Mouse (Mus musculus) intestine, embryonic 16.5 days (tissue): ENCODE measurements around the gene Cdh24. TPM values are rescaled to one million over a fixed set of nuclear protein-coding genes. Genes with fewer than 3 reads are reported as not detected.

ENCODE experiments used
- ATAC-seq: fragments of 200-750 bp; cut with Nextera tagmentation; 2 replicates; pipeline ENCODE4 v1.8.0; 2017; ENCODE audit warnings: moderate TSS enrichment, moderate library complexity
- H3K27ac ChIP-seq: fragments of 300-500 bp; sonication (generic); 2 replicates; pipeline ENCODE4 v1.5.1; 2014; ENCODE audit warnings: mild to moderate bottlenecking, low read length
- H3K27me3 ChIP-seq: fragments of 300-500 bp; sonication (generic); replicated peaks from 2 replicates; pipeline ENCODE4 v1.6.1; 2014; ENCODE audit warnings: low read length, control low read depth, mixed read lengths; ENCODE audit not compliant: control insufficient read depth, insufficient read depth
- H3K36me3 ChIP-seq: fragments of 300-500 bp; sonication (generic); 2 replicates; pipeline ENCODE4 v1.6.1; 2014; ENCODE audit warnings: low read length, control low read depth; ENCODE audit not compliant: control insufficient read depth, insufficient read depth
- H3K4me1 ChIP-seq: fragments of 300-500 bp; sonication (generic); 2 replicates; pipeline ENCODE4 v1.6.1; 2014; ENCODE audit warnings: low read length, control low read depth, mixed read lengths; ENCODE audit not compliant: control insufficient read depth, insufficient read depth
- H3K4me2 ChIP-seq: fragments of 300-500 bp; sonication (generic); 2 replicates; pipeline ENCODE4 v1.6.1; 2014; ENCODE audit warnings: low read depth, low read length, control low read depth
- H3K4me3 ChIP-seq: fragments of 300-500 bp; sonication (generic); 2 replicates; pipeline ENCODE4 v1.5.1; 2014; ENCODE audit warnings: mild to moderate bottlenecking, low read length
- H3K9ac ChIP-seq: fragments of 300-500 bp; sonication (generic); 2 replicates; pipeline ENCODE4 v1.6.1; 2014; ENCODE audit warnings: low read depth, low read length
- H3K9me3 ChIP-seq: fragments of 300-500 bp; sonication (generic); 2 replicates; pipeline ENCODE4 v1.6.1; 2016; ENCODE audit warnings: low read length, control low read depth; ENCODE audit not compliant: control insufficient read depth
- WGBS: fragments of 180-500 bp; shearing (Covaris S2); extraction: QIAGEN DNeasy Blood & Tissue Kit; methylation state at CpG from one replicate; pipeline ENCODE4 v1.1.7; 2014; 5-methylcytosine and 5-hydroxymethylcytosine counted together
- polyA plus RNA-seq: library from polyadenylated mRNA; unstranded; fragments of >200 nt; fragmentation: Nextera tagmentation; extraction: Ambion mirVana; gene quantifications from 2 replicates; pipeline ENCODE4 v1.2.1, GENCODE M21; 2015

Cdh24 gene
- polyA plus RNA-seq, 1 experiment from 2014 or later = 1.7 TPM

GRCm38 (mm10) chr14:54646455-54646854 lies 5.3 kb upstream of the Cdh24 start:
- Histone ChIP-seq H3K27ac (no peak overlapping the region), H3K9ac (no peak overlapping the region), H3K27me3 (no peaks in the 10 kb centered on the region), H3K4me1 (peaks cover 8% of the 10 kb centered on the region), H3K4me2 (no peak overlapping the region), H3K9me3 (no peaks in the 10 kb centered on the region), H3K36me3 (peaks cover 47% of the 10 kb centered on the region), H3K4me3 (no peak overlapping the region)
- 91% methylated on average over 17 of the region's 17 CpGs for WGBS
- no peak for ATAC-seq

GRCm38 (mm10) chr14:54644294-54644693 lies 3.1 kb upstream of the Cdh24 start:
- Histone ChIP-seq H3K4me3 (no peak overlapping the region), H3K4me1 (peaks cover 7% of the 10 kb centered on the region), H3K4me2 (no peak overlapping the region), H3K27me3 (no peaks in the 10 kb centered on the region), H3K9me3 (no peaks in the 10 kb centered on the region), H3K9ac (no peak overlapping the region), H3K36me3 (peaks cover 32% of the 10 kb centered on the region), H3K27ac (no peak overlapping the region)
- 88% methylated on average over 9 of the region's 9 CpGs for WGBS
- ATAC-seq = no peak

DNA sequence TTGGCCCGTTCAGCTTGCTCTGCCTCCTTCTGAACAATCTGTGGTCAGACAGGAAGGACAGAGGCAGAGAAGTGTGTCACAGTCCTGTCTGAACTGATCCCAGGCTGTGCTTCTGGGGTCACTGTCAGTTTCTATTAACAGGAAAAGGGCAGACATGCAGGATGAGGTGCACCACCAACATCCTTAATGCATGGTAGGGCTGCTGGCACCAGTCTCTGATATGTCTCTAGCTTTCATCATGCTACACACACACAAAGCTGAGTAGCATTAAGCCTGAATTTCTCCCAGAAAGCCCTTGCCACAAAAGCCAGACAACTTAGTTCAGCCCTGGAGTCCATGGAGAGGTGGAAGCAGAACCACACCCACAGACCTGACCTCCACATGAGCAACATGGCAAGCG lies 1.8 kb upstream of the Cdh24 start:
- WGBS = 79% methylated on average over 2 of the region's 2 CpGs
- Histone ChIP-seq H3K4me2 (no peak overlapping the region), H3K36me3 (peaks cover 29% of the 10 kb centered on the region)

GRCm38 (mm10) chr14:54642224-54642944 lies 1.2 kb upstream of the Cdh24 start:
- H3K4me2 ChIP-seq = no peak overlapping the region
- ATAC-seq = no peak
- no peaks in the 10 kb centered on the region for H3K27me3 ChIP-seq
- no peaks in the 10 kb centered on the region for H3K9me3 ChIP-seq
- no peak overlapping the region for H3K4me3 ChIP-seq
- no peak overlapping the region for H3K27ac ChIP-seq
- no peak overlapping the region for H3K9ac ChIP-seq
- WGBS = 78% methylated on average over 25 of the region's 25 CpGs
- peaks cover 7% of the 10 kb centered on the region for H3K4me1 ChIP-seq
- H3K36me3 ChIP-seq = peaks cover 29% of the 10 kb centered on the region

More for the DNA sequence above, 1.8 kb upstream of the Cdh24 start:
- no peak overlapping the region for H3K9ac ChIP-seq
- H3K9me3 ChIP-seq = no peaks in the 10 kb centered on the region
- no peak for ATAC-seq
- peaks cover 7% of the 10 kb centered on the region for H3K4me1 ChIP-seq
- H3K4me3 ChIP-seq = no peak overlapping the region
- no peaks in the 10 kb centered on the region for H3K27me3 ChIP-seq
- no peak overlapping the region for H3K27ac ChIP-seq

- Histone ChIP-seq H3K27me3 (no peaks in the 10 kb centered on the region), H3K9me3 (no peaks in the 10 kb centered on the region), H3K36me3 (peaks cover 17% of the 10 kb centered on the region), H3K4me2 (peak within 1 kb of the TSS; percentile 94), H3K4me3 (peak within 1 kb of the TSS; percentile 77), H3K4me1 (peaks cover 7% of the 10 kb centered on the region), H3K9ac (peak within 1 kb of the TSS; percentile 86), H3K27ac (peak within 1 kb of the TSS; percentile 69)
- WGBS = 2% methylated on average over 26 of the region's 28 CpGs
- peak; percentile 34 for ATAC-seq
These were observed 239 bp downstream of the Cdh24 start, which contains the start of gene Gm17606 for GRCm38 (mm10) chr14:54640946-54641304. Gene Gm17606 (plus strand): TSS chr14:54640952.

- no peak for ATAC-seq
- Histone ChIP-seq H3K9ac (peak overlapping the region; percentile 52), H3K4me2 (peak overlapping the region; percentile 94), H3K27ac (no peak overlapping the region), H3K4me3 (peak overlapping the region; percentile 17; the same call in 1 of the 2 replicates), H3K9me3 (no peaks in the 10 kb centered on the region), H3K36me3 (peaks cover 14% of the 10 kb centered on the region), H3K4me1 (peaks cover 7% of the 10 kb centered on the region), H3K27me3 (no peaks in the 10 kb centered on the region)
- 28% methylated on average over 4 of the region's 4 CpGs for WGBS
These were observed 1.0 kb downstream of the Cdh24 start for GRCm38 (mm10) chr14:54640121-54640520.

GRCm38 (mm10) chr14:54638210-54638609 lies 3.0 kb downstream of the Cdh24 start:
- no peaks in the 10 kb centered on the region for H3K27me3 ChIP-seq
- no peak overlapping the region for H3K4me2 ChIP-seq
- H3K27ac ChIP-seq = no peak overlapping the region
- 77% methylated on average over 5 of the region's 5 CpGs for WGBS
- no peaks in the 10 kb centered on the region for H3K36me3 ChIP-seq
- H3K4me3 ChIP-seq = no peak overlapping the region
- H3K4me1 ChIP-seq = peaks cover 7% of the 10 kb centered on the region
- H3K9ac ChIP-seq = no peak overlapping the region
- ATAC-seq = no peak
- no peaks in the 10 kb centered on the region for H3K9me3 ChIP-seq

DNA sequence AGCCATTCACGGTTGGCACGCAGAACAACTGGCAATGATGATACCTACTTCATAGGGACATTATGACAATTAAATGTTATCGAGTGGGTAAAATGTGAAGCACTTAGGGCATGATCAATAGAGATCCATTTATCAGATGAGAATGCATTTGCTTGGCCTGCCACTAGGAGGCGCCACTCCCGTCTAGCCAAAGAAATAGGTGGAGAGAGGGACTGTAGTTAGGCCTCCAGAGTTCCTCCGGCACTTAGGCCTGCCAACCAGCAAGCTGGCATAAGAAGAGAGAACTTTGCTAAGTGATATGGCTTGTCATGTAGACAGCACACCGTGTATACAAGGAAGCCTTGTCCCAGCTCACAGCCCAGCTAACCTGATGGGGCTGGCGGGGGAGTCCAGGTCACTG lies 4.2 kb downstream of the Cdh24 start:
- Histone ChIP-seq H3K4me2 (no peak overlapping the region), H3K4me1 (peaks cover 7% of the 10 kb centered on the region), H3K4me3 (no peak overlapping the region), H3K9ac (no peak overlapping the region), H3K27me3 (no peaks in the 10 kb centered on the region), H3K27ac (no peak overlapping the region), H3K36me3 (0 out of 2 replicates have a peak, but pooled peaks cover 3% of the 10 kb centered on the region), H3K9me3 (no peaks in the 10 kb centered on the region)
- ATAC-seq = no peak
- 56% methylated on average over 8 of the region's 8 CpGs for WGBS

DNA sequence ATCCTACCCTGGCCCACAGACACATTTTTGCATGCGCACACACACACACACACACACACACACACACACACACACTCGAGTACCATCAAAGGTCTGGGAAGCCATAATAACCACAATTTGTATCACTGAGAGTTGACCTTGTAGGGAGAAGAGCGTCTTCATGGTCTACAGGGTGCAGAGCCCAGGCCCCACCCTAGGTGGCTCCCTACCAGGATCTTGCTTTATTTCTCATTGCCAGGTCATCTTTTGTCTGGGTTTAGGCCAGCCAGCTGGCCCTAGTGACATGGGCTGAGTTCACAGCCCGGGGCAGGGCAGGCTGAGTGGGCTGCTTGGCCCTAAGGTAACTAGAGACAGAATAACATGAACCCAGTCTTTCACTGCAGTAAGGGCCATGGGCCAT lies 7.0 kb downstream of the Cdh24 start:
- Histone ChIP-seq H3K4me3 (no peak overlapping the region), H3K27me3 (no peaks in the 10 kb centered on the region), H3K9me3 (no peaks in the 10 kb centered on the region), H3K4me1 (no peaks in the 10 kb centered on the region), H3K27ac (no peak overlapping the region), H3K9ac (no peak overlapping the region), H3K4me2 (no peak overlapping the region), H3K36me3 (0 out of 2 replicates have a peak, but pooled peaks cover 3% of the 10 kb centered on the region)
- no peak for ATAC-seq
- WGBS = 86% methylated on average over 4 of the region's 4 CpGs

DNA sequence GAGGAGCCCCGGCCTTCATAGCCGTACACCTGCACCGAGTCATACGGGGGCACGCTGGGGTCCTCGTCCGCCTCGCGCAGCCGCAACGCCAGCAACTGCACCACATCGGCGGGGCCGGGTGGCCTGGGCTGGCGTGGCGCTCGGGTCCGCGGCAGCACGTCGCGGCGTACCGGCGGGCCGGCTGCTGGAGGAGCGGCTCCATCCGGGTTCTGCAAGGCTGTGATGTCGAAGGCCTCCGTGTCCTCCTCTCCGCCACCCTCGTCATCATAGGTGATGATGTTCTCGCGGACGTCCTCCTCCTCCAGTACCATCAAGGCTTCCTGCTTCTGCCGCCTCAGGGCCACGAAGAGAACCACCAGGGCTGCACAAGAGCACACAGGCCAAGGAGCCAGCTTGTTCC lies 8.9 kb downstream of the Cdh24 start:
- Histone ChIP-seq H3K27ac (no peak overlapping the region), H3K4me3 (no peak overlapping the region), H3K4me1 (no peaks in the 10 kb centered on the region), H3K27me3 (no peaks in the 10 kb centered on the region), H3K9me3 (no peaks in the 10 kb centered on the region), H3K4me2 (no peak overlapping the region), H3K9ac (no peak overlapping the region), H3K36me3 (0 out of 2 replicates have a peak, but pooled peaks cover 3% of the 10 kb centered on the region)
- WGBS = 94% methylated on average over 35 of the region's 37 CpGs
- no peak for ATAC-seq
